Mouse (Mus musculus) midbrain, embryonic 11.5 days (tissue): ENCODE measurements around the gene Rgl1. TPM values are rescaled to one million over a fixed set of nuclear protein-coding genes. Genes with fewer than 3 reads are reported as not detected.
"Not testable (repeated sequence)": the region's sequence is repeated elsewhere in the genome, so short reads cannot be mapped to it uniquely, and the experiment has no call there.

Experiments used
- ATAC-seq: fragments of 200-750 bp; cut with Nextera tagmentation; 2 replicates; pipeline ENCODE4 v1.8.0; 2017; ENCODE audit warnings: moderate TSS enrichment, moderate library complexity; ENCODE audit not compliant: low FRiP score
- DNase-seq: peaks from one replicate; pipeline ENCODE4 v3.0.0; 2015; ENCODE audit warnings: low spot score; ENCODE audit errors: missing footprints
- H3K27ac ChIP-seq: fragments of 300-500 bp; sonication (generic); 2 replicates; pipeline ENCODE4 v1.5.1; 2014; ENCODE audit warnings: low read depth, low read length
- H3K27me3 ChIP-seq: fragments of 300-500 bp; sonication (generic); 2 replicates; pipeline ENCODE4 v1.6.1; 2014; ENCODE audit warnings: mild to moderate bottlenecking, low read length, moderate library complexity, mixed read lengths; ENCODE audit not compliant: control insufficient read depth, insufficient read depth
- H3K36me3 ChIP-seq: fragments of 300-500 bp; sonication (generic); 2 replicates; pipeline ENCODE4 v1.6.1; 2014; ENCODE audit warnings: mild to moderate bottlenecking, low read length, moderate library complexity, mixed read lengths; ENCODE audit not compliant: control insufficient read depth, insufficient read depth
- H3K4me1 ChIP-seq: fragments of 300-500 bp; sonication (generic); 2 replicates; pipeline ENCODE4 v1.6.1; 2014; ENCODE audit warnings: low read length; ENCODE audit not compliant: control insufficient read depth, insufficient read depth
- H3K4me2 ChIP-seq: fragments of 300-500 bp; sonication (generic); 2 replicates; pipeline ENCODE4 v1.6.1; 2014; ENCODE audit warnings: mild to moderate bottlenecking, moderate library complexity
- H3K4me3 ChIP-seq: fragments of 300-500 bp; sonication (generic); 2 replicates; pipeline ENCODE4 v1.5.1; 2014; ENCODE audit warnings: low read depth, low read length
- H3K9ac ChIP-seq: fragments of 300-500 bp; sonication (generic); 2 replicates; pipeline ENCODE4 v1.6.1; 2014; ENCODE audit warnings: low read length
- H3K9me3 ChIP-seq: fragments of 300-500 bp; sonication (generic); 2 replicates; pipeline ENCODE4 v1.6.1; 2016; ENCODE audit warnings: low read length; ENCODE audit not compliant: control insufficient read depth
- WGBS: fragments of 180-500 bp; shearing (Covaris S2); extraction: QIAGEN DNeasy Blood & Tissue Kit; methylation state at CpG from one replicate; pipeline ENCODE4 v1.1.7; 2014; 5-methylcytosine and 5-hydroxymethylcytosine counted together
- polyA plus RNA-seq: library from polyadenylated mRNA; unstranded; fragments of >200 nt; fragmentation: Nextera tagmentation; extraction: Ambion mirVana; gene quantifications from 2 replicates; pipeline ENCODE4 v1.2.1, GENCODE M21; 2014

Rgl1 gene
- polyA plus RNA-seq, 1 experiment from 2014 or later: 23.2 TPM

DNA sequence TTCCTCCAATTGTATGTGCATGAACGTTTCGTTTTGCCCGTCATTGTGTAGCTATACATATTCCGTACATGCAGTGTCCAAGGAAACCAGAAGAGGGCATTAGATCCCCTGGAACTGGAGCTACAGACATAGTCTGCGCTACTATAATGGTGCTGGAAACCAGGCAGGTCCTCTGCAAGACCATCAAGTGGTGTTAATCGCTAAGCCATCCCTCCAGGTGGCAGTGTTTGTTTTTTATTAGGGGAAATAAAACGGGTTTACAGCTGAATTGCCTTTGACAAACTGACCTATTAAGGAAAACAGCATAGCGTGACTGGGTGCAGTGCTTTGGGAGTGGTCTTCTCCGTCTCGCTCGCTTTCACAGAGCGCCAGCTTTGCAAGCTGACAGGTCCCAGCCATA is 24.1 kb upstream of the Rgl1 start:
- DNase-seq (peak; percentile 89), ATAC-seq (no peak; the same call in 1 of the 2 replicates)
- WGBS: 26% methylated on average over 12 of the region's 12 CpGs
- Histone ChIP-seq H3K4me3 (no peak overlapping the region), H3K9me3 (no peaks in the 10 kb centered on the region; the same call in 1 of the 2 replicates), H3K4me1 (peaks cover 15% of the 10 kb centered on the region), H3K36me3 (no peaks in the 10 kb centered on the region), H3K4me2 (no peak overlapping the region), H3K27ac (no peak overlapping the region), H3K27me3 (no peaks in the 10 kb centered on the region), H3K9ac (no peak overlapping the region)

DNA sequence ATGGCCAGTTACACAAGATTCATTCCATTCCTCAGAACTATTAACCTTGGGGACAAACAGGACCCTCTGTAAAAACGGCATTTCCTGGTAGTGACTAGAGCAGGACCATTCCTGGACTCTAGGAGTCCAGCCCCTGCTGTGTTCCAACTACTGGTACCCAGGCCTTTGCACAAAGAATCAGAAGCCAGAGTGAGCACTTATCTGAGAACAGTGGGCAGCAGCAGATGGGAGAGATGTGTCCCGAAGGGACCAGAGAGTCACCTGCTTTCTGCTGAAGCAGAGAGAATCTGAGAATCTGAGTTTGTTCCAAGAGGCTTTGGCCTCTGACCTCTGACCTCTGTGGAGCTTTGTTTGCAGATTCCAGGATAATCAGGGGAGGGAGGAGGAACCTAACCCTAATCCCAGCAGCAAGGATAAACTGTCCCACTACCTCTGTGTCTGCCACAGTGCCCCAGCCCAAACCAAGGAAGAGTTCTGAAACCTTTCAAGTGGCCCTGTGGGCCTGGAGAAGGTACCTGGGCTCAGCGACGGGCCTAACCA is 22.0 kb upstream of the Rgl1 start:
- ATAC-seq (no peak), DNase-seq (peak; percentile 81)
- 15% methylated on average over 4 of the region's 4 CpGs for WGBS
- no peaks in the 10 kb centered on the region for H3K36me3 ChIP-seq
- H3K27ac ChIP-seq: no peak overlapping the region
- peaks cover 11% of the 10 kb centered on the region for H3K4me1 ChIP-seq
- H3K4me2 ChIP-seq: no peak overlapping the region
- H3K4me3 ChIP-seq: no peak overlapping the region
- no peaks in the 10 kb centered on the region; the same call in 1 of the 2 replicates for H3K9me3 ChIP-seq
- no peaks in the 10 kb centered on the region for H3K27me3 ChIP-seq
- no peak overlapping the region for H3K9ac ChIP-seq

DNA sequence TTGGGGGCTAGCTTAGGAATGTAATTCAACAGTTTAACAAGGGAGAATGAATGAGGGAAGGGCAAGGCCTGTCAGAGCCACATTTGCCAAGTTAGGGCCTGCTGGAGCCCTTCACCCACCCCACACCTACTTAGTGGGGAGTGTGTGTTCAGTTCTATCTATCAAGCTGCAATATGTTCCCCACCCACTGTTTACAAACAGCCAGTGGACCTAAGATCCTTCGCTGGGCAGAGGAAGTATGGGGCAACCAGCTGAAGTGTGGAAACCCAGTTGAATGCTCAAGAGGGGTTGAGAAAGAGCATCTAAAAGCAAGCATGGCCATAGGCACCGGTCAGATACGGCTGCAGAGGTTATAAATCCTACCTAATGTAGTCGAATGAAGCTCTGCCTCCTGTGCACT is 20.8 kb upstream of the Rgl1 start:
- no peaks in the 10 kb centered on the region for H3K27me3 ChIP-seq
- peaks cover 6% of the 10 kb centered on the region; the same call in 1 of the 2 replicates for H3K4me1 ChIP-seq
- WGBS: 91% methylated on average over 4 of the region's 4 CpGs
- H3K9me3 ChIP-seq: no peaks in the 10 kb centered on the region; the same call in 1 of the 2 replicates
- H3K9ac ChIP-seq: no peak overlapping the region
- no peak overlapping the region for H3K4me3 ChIP-seq
- no peaks in the 10 kb centered on the region for H3K36me3 ChIP-seq
- DNase-seq (no peak), ATAC-seq (no peak)
- H3K4me2 ChIP-seq: no peak overlapping the region
- no peak overlapping the region for H3K27ac ChIP-seq

DNA sequence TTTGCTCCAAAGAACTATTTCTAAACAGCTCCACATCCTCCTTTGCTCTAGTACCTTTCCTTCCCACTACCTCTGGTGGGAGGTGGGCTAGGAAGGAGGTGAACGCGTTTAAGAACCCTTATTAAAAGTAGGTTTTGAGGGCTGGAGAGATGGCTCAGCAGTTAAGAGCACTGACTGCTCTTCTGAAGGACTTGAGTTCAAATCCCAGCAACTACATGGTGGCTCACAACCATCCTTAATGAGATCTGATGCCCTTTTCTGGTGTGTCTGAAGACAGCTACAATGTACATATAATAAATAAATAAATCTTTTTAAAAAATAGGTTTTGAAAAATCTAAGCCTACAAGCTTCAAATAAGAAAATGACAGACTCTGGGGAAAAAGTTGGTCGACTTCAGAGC is 19.3 kb upstream of the Rgl1 start:
- not testable (repeated sequence) for H3K27me3 ChIP-seq, H3K36me3 ChIP-seq, H3K27ac ChIP-seq, H3K9ac ChIP-seq, H3K4me3 ChIP-seq, H3K4me2 ChIP-seq, ATAC-seq, H3K4me1 ChIP-seq, H3K9me3 ChIP-seq
- peak; percentile 53 for DNase-seq
- 89% methylated on average over 3 of the region's 3 CpGs for WGBS

DNA sequence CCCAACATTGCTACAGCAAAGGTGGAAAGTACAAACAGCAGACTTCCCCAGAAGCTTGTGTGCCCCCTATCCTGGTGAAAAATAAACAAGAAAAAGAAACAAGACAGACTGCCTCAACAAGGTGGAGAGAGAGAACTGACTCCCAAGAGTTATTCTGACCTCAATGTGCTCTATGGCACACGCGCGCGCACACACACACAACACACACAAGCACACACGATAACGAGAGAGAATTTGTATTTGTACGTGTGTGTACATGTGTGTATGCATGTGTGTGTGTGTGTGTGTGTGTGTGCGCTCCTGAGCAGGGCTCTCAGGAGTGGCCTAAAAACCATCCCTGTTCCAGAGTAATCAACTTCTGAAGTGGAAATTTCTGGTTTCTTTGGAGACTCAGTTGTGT is 18.5 kb upstream of the Rgl1 start:
- DNase-seq (peak; percentile 51), ATAC-seq (no peak)
- H3K36me3 ChIP-seq: no peaks in the 10 kb centered on the region
- no peak overlapping the region for H3K4me3 ChIP-seq
- H3K4me2 ChIP-seq: no peak overlapping the region
- H3K27me3 ChIP-seq: no peaks in the 10 kb centered on the region
- no peak overlapping the region for H3K9ac ChIP-seq
- WGBS: 93% methylated on average over 8 of the region's 8 CpGs
- H3K4me1 ChIP-seq: peaks cover 6% of the 10 kb centered on the region; the same call in 1 of the 2 replicates
- H3K9me3 ChIP-seq: no peaks in the 10 kb centered on the region
- no peak overlapping the region for H3K27ac ChIP-seq

DNA sequence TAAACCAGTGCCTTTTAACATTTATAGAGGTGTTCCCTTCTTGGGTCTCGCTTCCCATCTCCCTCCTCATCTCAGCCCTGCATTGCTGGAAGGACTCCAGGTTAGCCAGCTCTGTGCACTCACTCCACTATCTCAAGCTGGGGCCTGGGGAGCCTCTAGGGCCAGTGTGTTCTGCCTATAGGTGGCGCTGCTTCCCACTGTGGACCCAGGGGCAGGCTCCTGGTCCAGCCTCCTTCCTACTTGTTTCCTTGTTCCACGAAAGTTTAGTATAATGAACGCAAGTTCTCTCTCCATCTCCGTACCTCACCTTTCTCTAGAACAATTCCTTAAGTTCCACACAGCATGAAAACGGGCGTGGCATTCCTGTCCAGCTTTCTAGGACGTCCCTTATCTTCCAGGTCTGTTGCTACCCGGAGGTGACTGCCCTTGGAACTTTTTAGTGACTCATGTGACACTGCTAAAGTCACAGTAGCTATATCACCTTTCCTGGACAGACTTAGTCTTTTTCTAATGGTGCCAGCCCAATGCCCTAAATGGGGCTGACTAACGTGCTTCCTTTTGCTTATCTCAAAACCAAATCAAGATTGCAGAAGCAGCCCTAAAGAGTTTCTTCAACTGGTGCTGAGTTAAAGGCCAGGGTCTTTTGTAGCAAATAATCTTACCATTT is 13.1 kb upstream of the Rgl1 start:
- Histone ChIP-seq H3K9me3 (no peaks in the 10 kb centered on the region), H3K4me1 (no peaks in the 10 kb centered on the region), H3K4me3 (no peak overlapping the region), H3K4me2 (no peak overlapping the region), H3K27ac (no peak overlapping the region), H3K9ac (no peak overlapping the region), H3K36me3 (no peaks in the 10 kb centered on the region), H3K27me3 (no peaks in the 10 kb centered on the region)
- ATAC-seq (peak; percentile 70; the same call in 1 of the 2 replicates), DNase-seq (peak; percentile 94)
- 46% methylated on average over 10 of the region's 10 CpGs for WGBS

DNA sequence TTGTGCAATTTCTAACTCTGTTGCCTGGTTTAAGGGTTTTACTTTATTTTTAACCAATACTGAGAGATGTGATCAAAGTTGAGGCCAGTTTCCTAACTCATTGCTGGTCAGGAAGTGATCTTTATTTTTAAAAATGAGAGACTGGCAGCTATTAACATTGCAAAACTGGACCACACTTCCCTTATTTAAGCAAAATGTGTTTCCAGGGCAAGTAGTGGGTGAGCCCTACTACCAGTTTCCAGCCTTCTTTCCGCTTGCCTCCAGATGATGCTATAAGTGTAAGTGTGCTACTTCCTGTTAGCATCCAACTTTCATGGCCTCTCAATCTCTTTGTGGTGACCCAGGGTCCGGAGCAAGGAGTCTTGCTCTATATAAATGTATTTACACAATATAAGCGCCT is 8.4 kb upstream of the Rgl1 start:
- not testable (repeated sequence) for H3K36me3 ChIP-seq, H3K4me2 ChIP-seq
- 94% methylated on average over 3 of the region's 3 CpGs for WGBS

DNA sequence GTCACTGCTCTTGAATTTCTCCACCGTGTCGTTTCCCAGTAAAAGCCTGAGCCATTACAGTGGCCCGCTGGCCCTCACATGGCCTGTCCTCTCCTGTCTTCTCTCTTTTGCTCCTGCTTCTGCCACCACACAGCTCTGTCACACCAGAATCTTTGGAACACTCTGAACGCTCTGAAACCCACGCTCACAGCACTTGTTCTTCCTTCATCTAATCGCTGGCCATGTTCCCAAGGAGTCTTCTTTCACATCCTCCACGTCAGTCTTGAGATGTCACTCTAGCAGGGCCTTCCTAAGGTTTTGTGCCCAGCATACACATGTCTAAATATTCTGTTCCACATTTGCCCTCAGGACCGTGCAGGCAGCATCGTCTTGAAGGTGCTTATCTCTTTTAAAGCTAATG is 4.9 kb upstream of the Rgl1 start:
- H3K27ac ChIP-seq: no peak overlapping the region
- H3K4me2 ChIP-seq: no peak overlapping the region
- DNase-seq (no peak), ATAC-seq (no peak)
- H3K27me3 ChIP-seq: no peaks in the 10 kb centered on the region
- H3K9me3 ChIP-seq: no peaks in the 10 kb centered on the region
- peaks cover 2% of the 10 kb centered on the region; the same call in 1 of the 2 replicates for H3K4me1 ChIP-seq
- H3K4me3 ChIP-seq: no peak overlapping the region
- H3K36me3 ChIP-seq: peaks cover 2% of the 10 kb centered on the region; the same call in 1 of the 2 replicates
- WGBS: 91% methylated on average over 9 of the region's 9 CpGs
- H3K9ac ChIP-seq: no peak overlapping the region

More for the DNA sequence above, 8.4 kb upstream of the Rgl1 start:
- not testable (repeated sequence) for DNase-seq, H3K9ac ChIP-seq, ATAC-seq, H3K4me3 ChIP-seq, H3K4me1 ChIP-seq, H3K27ac ChIP-seq, H3K27me3 ChIP-seq, H3K9me3 ChIP-seq

DNA sequence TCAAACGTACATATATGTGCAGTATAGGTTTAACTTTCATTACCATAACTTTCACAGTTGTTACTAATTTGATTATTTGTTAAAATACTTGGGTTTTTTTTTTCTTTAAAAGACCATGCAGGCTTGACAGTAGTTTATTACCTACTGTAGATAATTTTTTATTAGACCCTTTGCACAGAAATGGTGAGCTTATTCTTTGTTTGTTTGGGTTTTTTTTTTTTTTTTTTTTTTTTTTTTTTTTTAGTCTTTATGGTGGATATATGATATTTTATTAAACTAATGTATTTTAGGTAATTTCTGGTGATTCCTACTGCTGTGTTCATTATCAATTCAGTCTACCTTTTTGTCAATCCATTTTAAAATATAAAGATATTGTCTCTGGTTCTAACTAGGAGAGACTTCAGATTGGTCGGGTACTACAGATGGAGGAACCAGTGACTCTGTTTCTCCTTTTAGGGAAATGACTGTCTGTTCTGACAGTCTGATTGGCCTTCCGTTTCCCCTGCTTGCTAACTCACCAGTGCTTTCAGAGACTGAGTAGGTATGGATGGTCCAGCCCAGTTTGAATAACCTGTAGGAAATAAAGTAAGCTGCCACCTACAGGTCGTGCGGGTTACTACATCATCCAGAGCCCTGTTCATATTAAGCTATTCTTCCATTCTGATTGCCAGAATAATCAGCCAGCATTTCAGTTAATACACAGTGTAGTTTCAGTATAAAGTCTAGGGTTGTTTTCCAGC is 1.8 kb upstream of the Rgl1 start:
- peak; percentile 98 for DNase-seq
- Histone ChIP-seq H3K4me3 (no peak overlapping the region), H3K27me3 (peaks cover 5% of the 10 kb centered on the region), H3K36me3 (peaks cover 2% of the 10 kb centered on the region; the same call in 1 of the 2 replicates), H3K9me3 (no peaks in the 10 kb centered on the region), H3K27ac (no peak overlapping the region), H3K4me2 (peak overlapping the region; percentile 85), H3K4me1 (peaks cover 2% of the 10 kb centered on the region; the same call in 1 of the 2 replicates), H3K9ac (no peak overlapping the region)
- WGBS: 10% methylated on average over 5 of the region's 5 CpGs
- ATAC-seq: no peak
